Mouse (Mus musculus) myocyte (in vitro differentiated cells): ENCODE measurements around the gene Cyp4f40. TPM values are rescaled to one million over a fixed set of nuclear protein-coding genes. Genes with fewer than 3 reads are reported as not detected.
"Not testable (repeated sequence)": the region's sequence is repeated elsewhere in the genome, so short reads cannot be mapped to it uniquely, and the experiment has no call there.

Source experiments
- H3K27me3 ChIP-seq: one replicate; pipeline ENCODE4 v1.6.1; 2011; ENCODE audit not compliant: control insufficient read depth, insufficient read depth, insufficient read length
- H3K36me3 ChIP-seq: one replicate; pipeline ENCODE4 v1.6.1; 2011; ENCODE audit not compliant: control insufficient read depth, insufficient read depth
- H3K4me2 ChIP-seq: one replicate; pipeline ENCODE4 v1.6.1; 2011; ENCODE audit warnings: low read depth, control low read depth
- H3K4me3 ChIP-seq: one replicate; pipeline ENCODE4 v1.5.1; 2011; ENCODE audit warnings: mild to moderate bottlenecking, control low read depth, moderate library complexity
- H3K79me2 ChIP-seq: one replicate; pipeline ENCODE4 v1.6.1; 2011; ENCODE audit not compliant: control insufficient read depth, insufficient read depth
- H3ac ChIP-seq: one replicate; pipeline ENCODE4 v1.6.1; 2011; ENCODE audit not compliant: control insufficient read depth, insufficient read length
- CEBPB ChIP-seq: IDR thresholded peaks from 2 replicates; pipeline ENCODE4 v1.6.1; 2011; ENCODE audit warnings: mild to moderate bottlenecking, moderate library complexity; ENCODE audit not compliant: poor library complexity, insufficient read depth, severe bottlenecking
- E2F4 ChIP-seq: IDR thresholded peaks from one replicate; pipeline ENCODE4 v1.6.1; 2011; ENCODE audit warnings: mild to moderate bottlenecking, control low read depth, moderate library complexity; ENCODE audit not compliant: insufficient read depth
- MAX ChIP-seq: IDR thresholded peaks from one replicate; pipeline ENCODE4 v1.6.1; 2011; ENCODE audit warnings: low read depth, mild to moderate bottlenecking, control low read depth
- MYOD1 ChIP-seq, 3 experiments: IDR thresholded peaks; one replicate each; pipeline ENCODE4 v1.6.1; 2011; ENCODE audit warnings: control low read depth in 2 of 3, low read depth in 2 of 3, mild to moderate bottlenecking in 2 of 3, moderate library complexity in 1 of 3; ENCODE audit not compliant: insufficient read length in 2 of 3, control insufficient read depth in 1 of 3
- MYOG ChIP-seq, 3 experiments: IDR thresholded peaks; one replicate each; pipeline ENCODE4 v1.6.1; 2011; ENCODE audit warnings: control low read depth in 2 of 3, low read depth in 2 of 3, mild to moderate bottlenecking in 2 of 3; ENCODE audit not compliant: insufficient read length in 2 of 3, control insufficient read depth in 1 of 3, insufficient read depth in 1 of 3
- POLR2A ChIP-seq: IDR thresholded peaks from one replicate; pipeline ENCODE4 v1.6.1; 2011; ENCODE audit warnings: low read depth, mild to moderate bottlenecking, control low read depth, moderate library complexity; ENCODE audit not compliant: insufficient read length
- POLR2AphosphoS2 ChIP-seq: IDR thresholded peaks from one replicate; pipeline ENCODE4 v1.6.1; 2011; ENCODE audit warnings: low read depth, control low read depth; ENCODE audit not compliant: insufficient read length
- REST ChIP-seq: IDR thresholded peaks from one replicate; pipeline ENCODE4 v1.6.1; 2011; ENCODE audit warnings: mild to moderate bottlenecking, control low read depth, moderate library complexity; ENCODE audit not compliant: insufficient read depth, insufficient read length
- SRF ChIP-seq: IDR thresholded peaks from one replicate; pipeline ENCODE4 v1.6.1; 2011; ENCODE audit warnings: low read depth; ENCODE audit not compliant: control insufficient read depth, insufficient read length
- TCF12 ChIP-seq: IDR thresholded peaks from one replicate; pipeline ENCODE4 v1.6.1; 2011; ENCODE audit warnings: mild to moderate bottlenecking, control low read depth; ENCODE audit not compliant: poor library complexity, insufficient read depth, severe bottlenecking
- TCF3 ChIP-seq: IDR thresholded peaks from one replicate; pipeline ENCODE4 v1.6.1; 2011; ENCODE audit warnings: low read depth, control low read depth; ENCODE audit not compliant: insufficient read length
- USF1 ChIP-seq: IDR thresholded peaks from one replicate; pipeline ENCODE4 v1.6.1; 2011; ENCODE audit warnings: low read depth, mild to moderate bottlenecking, control low read depth, moderate library complexity
- polyA plus RNA-seq: library from polyadenylated mRNA; unstranded; fragments of >200 nt; fragmentation: generic; extraction: Trizol; gene quantifications from one replicate; pipeline ENCODE4 v1.2.1, GENCODE M21; 2012; ENCODE audit warnings: missing spikeins

The Cyp4f40 gene
- 1.9 TPM for polyA plus RNA-seq

- TF ChIP-seq E2F4 (no peak), POLR2A (no peak), USF1 (no peak), MAX (no peak), TCF12 (no peak), CEBPB (no peak), SRF (no peak), MYOG (IDR thresholded peaks at IDR 0.05; ENCODE audit: control insufficient read depth in 1 of 3, insufficient read depth in 1 of 3, insufficient read length in 2 of 3, low read depth in 2 of 3) (no peak), TCF3 (no peak), MYOD1 (IDR thresholded peaks at IDR 0.05; ENCODE audit: control insufficient read depth in 1 of 3, insufficient read length in 2 of 3, low read depth in 2 of 3) (no peak), REST (no peak), POLR2AphosphoS2 (no peak)
- Histone ChIP-seq H3K36me3 (no peaks in the 10 kb centered on the region), H3ac (no peak within 1 kb of the TSS), H3K4me2 (no peak within 1 kb of the TSS), H3K27me3 (no peaks in the 10 kb centered on the region), H3K79me2 (no peaks in the 10 kb centered on the region), H3K4me3 (no peak within 1 kb of the TSS)
These were observed at the start of gene Cyp4f40 for GRCm38 (mm10) chr17:32658712-32659111. Gene Cyp4f40 (plus strand): TSS chr17:32658900.

- H3ac ChIP-seq, H3K27me3 ChIP-seq, H3K4me2 ChIP-seq, H3K4me3 ChIP-seq, H3K79me2 ChIP-seq, H3K36me3 ChIP-seq: not testable (repeated sequence)
These were observed 48.5 kb upstream of the Cyp4f40 start for GRCm38 (mm10) chr17:32610231-32610630.

- no peaks in the 10 kb centered on the region for H3K36me3 ChIP-seq
- no peaks in the 10 kb centered on the region for H3K27me3 ChIP-seq
- no peak overlapping the region for H3K4me2 ChIP-seq
- TF ChIP-seq MYOG (IDR thresholded peaks at IDR 0.05; ENCODE audit: control insufficient read depth in 1 of 3, insufficient read depth in 1 of 3, insufficient read length in 2 of 3, low read depth in 2 of 3) = no peak
- TF ChIP-seq MYOD1 (IDR thresholded peaks at IDR 0.05; ENCODE audit: control insufficient read depth in 1 of 3, insufficient read length in 2 of 3, low read depth in 2 of 3) = no peak
- no peak for TF ChIP-seq E2F4
- no peak for TF ChIP-seq POLR2A
- no peak for TF ChIP-seq TCF12
- no peak for TF ChIP-seq REST
- TF ChIP-seq SRF = no peak
- TF ChIP-seq CEBPB = no peak
- TF ChIP-seq MAX = no peak
- no peak for TF ChIP-seq POLR2AphosphoS2
- no peak for TF ChIP-seq USF1
- H3K79me2 ChIP-seq = no peaks in the 10 kb centered on the region
- H3ac ChIP-seq = no peak overlapping the region
- H3K4me3 ChIP-seq = no peak overlapping the region
These were observed 47.8 kb upstream of the Cyp4f40 start for GRCm38 (mm10) chr17:32610896-32611295.

GRCm38 (mm10) chr17:32612417-32612816 lies 46.3 kb upstream of the Cyp4f40 start:
- Histone ChIP-seq H3ac (no peak overlapping the region), H3K36me3 (no peaks in the 10 kb centered on the region), H3K4me2 (no peak overlapping the region), H3K79me2 (no peaks in the 10 kb centered on the region), H3K4me3 (no peak overlapping the region), H3K27me3 (no peaks in the 10 kb centered on the region)
- TF ChIP-seq CEBPB (no peak), MYOD1 (IDR thresholded peaks at IDR 0.05; ENCODE audit: control insufficient read depth in 1 of 3, insufficient read length in 2 of 3, low read depth in 2 of 3) (no peak), TCF3 (no peak), MYOG (IDR thresholded peaks at IDR 0.05; ENCODE audit: control insufficient read depth in 1 of 3, insufficient read depth in 1 of 3, insufficient read length in 2 of 3, low read depth in 2 of 3) (no peak), SRF (no peak), POLR2AphosphoS2 (no peak), MAX (no peak), TCF12 (no peak)

- H3ac ChIP-seq = no peak overlapping the region
- TF ChIP-seq E2F4 = no peak
- TF ChIP-seq REST = no peak
- TF ChIP-seq POLR2A = no peak
- no peak for TF ChIP-seq CEBPB
- TF ChIP-seq SRF = no peak
- no peak for TF ChIP-seq MYOD1 (IDR thresholded peaks at IDR 0.05; ENCODE audit: control insufficient read depth in 1 of 3, insufficient read length in 2 of 3, low read depth in 2 of 3)
- TF ChIP-seq POLR2AphosphoS2 = no peak
- TF ChIP-seq USF1 = no peak
- TF ChIP-seq MAX = no peak
- TF ChIP-seq MYOG (IDR thresholded peaks at IDR 0.05; ENCODE audit: control insufficient read depth in 1 of 3, insufficient read depth in 1 of 3, insufficient read length in 2 of 3, low read depth in 2 of 3) = no peak
- no peak for TF ChIP-seq TCF12
- no peak for TF ChIP-seq TCF3
- H3K4me2 ChIP-seq = no peak overlapping the region
- H3K27me3 ChIP-seq = no peaks in the 10 kb centered on the region
- no peaks in the 10 kb centered on the region for H3K79me2 ChIP-seq
- no peaks in the 10 kb centered on the region for H3K36me3 ChIP-seq
- H3K4me3 ChIP-seq = no peak overlapping the region
These were observed 41.4 kb upstream of the Cyp4f40 start for GRCm38 (mm10) chr17:32617252-32617651.

GRCm38 (mm10) chr17:32621018-32621417 lies 37.7 kb upstream of the Cyp4f40 start, which contains the start of gene Cyp4f37:
Gene Cyp4f37 (plus strand): TSS chr17:32621309.
- H3ac ChIP-seq, H3K36me3 ChIP-seq, H3K79me2 ChIP-seq, H3K27me3 ChIP-seq, H3K4me3 ChIP-seq, H3K4me2 ChIP-seq: not testable (repeated sequence)

- not testable (repeated sequence) for H3K27me3 ChIP-seq, H3K4me3 ChIP-seq, H3K79me2 ChIP-seq, H3ac ChIP-seq, H3K36me3 ChIP-seq, H3K4me2 ChIP-seq
These were observed 29.0 kb upstream of the Cyp4f40 start for GRCm38 (mm10) chr17:32629726-32630125.
